Mouse (Mus musculus) embryonic facial prominence, embryonic 10.5 days (tissue): ENCODE measurements at regions not wholly inside any gene's neighbourhood (a gene's known extent, or its start where the extent isn't known, plus 50 kb on each side); places are given as distances from the start of the nearest gene placed in this dataset.

Source experiments
- DNase-seq: peaks from one replicate; pipeline ENCODE4 v3.0.0-alpha.2; 2017; ENCODE audit warnings: low spot score
- H3K27ac ChIP-seq: fragments of 300-500 bp; sonication (generic); replicated peaks from 2 replicates; pipeline ENCODE4 v1.5.1; 2016; ENCODE audit warnings: mild to moderate bottlenecking
- H3K27me3 ChIP-seq: fragments of 300-500 bp; sonication (generic); replicated peaks from 2 replicates; pipeline ENCODE4 v1.6.1; 2016; ENCODE audit warnings: low read depth, mild to moderate bottlenecking; ENCODE audit not compliant: poor library complexity, severe bottlenecking
- H3K36me3 ChIP-seq: fragments of 300-500 bp; sonication (generic); replicated peaks from 2 replicates; pipeline ENCODE4 v1.6.1; 2016; ENCODE audit warnings: mild to moderate bottlenecking, moderate library complexity
- H3K4me1 ChIP-seq: fragments of 300-500 bp; sonication (generic); 2 replicates; pipeline ENCODE4 v1.6.1; 2016
- H3K4me3 ChIP-seq: fragments of 300-500 bp; sonication (generic); 2 replicates; pipeline ENCODE4 v1.5.1; 2016; ENCODE audit warnings: mild to moderate bottlenecking, moderate library complexity
- H3K9me3 ChIP-seq: fragments of 300-500 bp; sonication (generic); 2 replicates; pipeline ENCODE4 v1.6.1; 2016; ENCODE audit warnings: mild to moderate bottlenecking
- WGBS: fragments of 180-500 bp; shearing (Covaris S2); methylation state at CpG from one replicate; pipeline ENCODE4 v1.1.7; 2016; 5-methylcytosine and 5-hydroxymethylcytosine counted together

- 71% methylated on average over 2 of the region's 2 CpGs for WGBS
Measured at GRCm38 (mm10) chr15:52599957-52600356, 1284.7 kb upstream of the Gm7489 start.

DNA sequence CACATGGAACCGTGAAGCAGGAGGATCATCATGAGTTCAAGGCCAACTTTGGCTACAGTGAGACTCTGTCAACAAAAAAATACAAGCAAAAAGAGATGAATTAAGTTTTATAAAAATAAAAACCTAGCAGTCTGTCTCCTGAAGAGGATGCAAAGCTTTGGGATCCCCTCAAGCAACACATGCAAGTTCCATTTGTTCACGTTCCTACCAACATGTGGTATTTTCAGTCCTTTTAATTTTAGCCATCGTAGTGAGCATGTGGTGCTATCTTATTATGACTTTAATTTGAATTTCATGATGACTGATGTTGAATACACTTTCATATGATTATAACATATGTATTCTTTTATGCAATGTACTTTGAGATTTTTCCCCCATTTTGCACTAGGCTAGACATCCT is 1244.9 kb upstream of the Gm7489 start:
- Histone ChIP-seq H3K36me3 (no peaks in the 10 kb centered on the region), H3K9me3 (no peaks in the 10 kb centered on the region), H3K27ac (no peak overlapping the region), H3K4me1 (no peaks in the 10 kb centered on the region), H3K27me3 (no peaks in the 10 kb centered on the region), H3K4me3 (no peak overlapping the region)
- WGBS = 87% methylated on average over 3 of the region's 3 CpGs
- no peak for DNase-seq

More at GRCm38 (mm10) chr15:52599957-52600356, 1284.7 kb upstream of the Gm7489 start:
- H3K36me3 ChIP-seq = no peaks in the 10 kb centered on the region
- no peaks in the 10 kb centered on the region for H3K27me3 ChIP-seq
- H3K9me3 ChIP-seq = no peaks in the 10 kb centered on the region
- no peaks in the 10 kb centered on the region for H3K4me1 ChIP-seq
- H3K27ac ChIP-seq = no peak overlapping the region
- no peak overlapping the region for H3K4me3 ChIP-seq
- no peak for DNase-seq

- Histone ChIP-seq H3K4me3 (no peak overlapping the region), H3K36me3 (no peaks in the 10 kb centered on the region), H3K4me1 (no peaks in the 10 kb centered on the region), H3K27ac (no peak overlapping the region), H3K27me3 (no peaks in the 10 kb centered on the region), H3K9me3 (no peaks in the 10 kb centered on the region)
- no peak for DNase-seq
- WGBS = 88% methylated on average over 2 of the region's 2 CpGs
Measured at GRCm38 (mm10) chr15:52645961-52646360, 1238.7 kb upstream of the Gm7489 start.

DNA sequence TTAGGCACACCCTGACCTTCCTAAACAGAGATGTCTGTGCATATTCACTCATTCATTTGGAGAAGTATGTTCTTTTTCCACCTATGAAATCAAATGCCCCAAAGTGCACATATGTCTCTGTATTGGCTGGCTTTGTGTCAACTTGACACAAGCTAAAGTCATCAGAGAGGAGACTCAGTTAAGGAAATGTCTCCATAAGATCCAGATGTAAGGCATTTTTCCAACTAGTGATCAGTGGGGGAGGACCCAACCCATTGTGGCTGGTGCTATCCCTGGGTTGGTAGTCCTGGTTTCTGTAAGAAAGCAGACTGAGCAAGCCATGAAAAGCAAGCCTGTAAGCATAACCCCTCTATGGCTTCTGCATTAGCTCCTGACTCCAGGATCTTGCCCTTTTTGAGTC is 1226.8 kb upstream of the Gm7489 start:
- no peaks in the 10 kb centered on the region for H3K9me3 ChIP-seq
- DNase-seq = no peak
- H3K27me3 ChIP-seq = no peaks in the 10 kb centered on the region
- no peaks in the 10 kb centered on the region for H3K4me1 ChIP-seq
- no peaks in the 10 kb centered on the region for H3K36me3 ChIP-seq
- no peak overlapping the region for H3K4me3 ChIP-seq
- H3K27ac ChIP-seq = no peak overlapping the region
